Mouse (Mus musculus) lung, postnatal 0 days (tissue): ENCODE data around the gene Lrp6.

Experiments
- CTCF ChIP-seq: IDR thresholded peaks from 2 replicates; pipeline ENCODE4 v1.5.1; 2016; ENCODE audit warnings: antibody characterized with exemption, mild to moderate bottlenecking
- EP300 ChIP-seq: IDR thresholded peaks from 2 replicates; pipeline ENCODE4 v1.6.1; 2016; ENCODE audit warnings: antibody characterized with exemption, mild to moderate bottlenecking, control low read depth

GRCm38 (mm10) chr6:134566818-134567485, at the start of gene Lrp6:
- TF ChIP-seq EP300: no peak
- TF ChIP-seq CTCF: no peak
